Mouse (Mus musculus) gastrocnemius, adult 2 months (tissue): ENCODE data around the gene Pla2g4a. TPM values are rescaled to one million over a fixed set of nuclear protein-coding genes. Genes with fewer than 3 reads are reported as not detected.

Source experiments
- DNase-seq: peaks from one replicate; pipeline ENCODE4 v3.0.0; 2022
- H3K27ac ChIP-seq: fragments of 200-600 bp; 2 replicates; pipeline ENCODE4 v1.8.1; 2022; ENCODE audit warnings: mild to moderate bottlenecking
- H3K4me3 ChIP-seq: fragments of 200-600 bp; 2 replicates; pipeline ENCODE4 v1.8.1; 2022; ENCODE audit warnings: mild to moderate bottlenecking, moderate library complexity
- CTCF ChIP-seq: fragments of 200-600 bp; IDR thresholded peaks from 2 replicates; pipeline ENCODE4 v1.8.1; 2022; ENCODE audit warnings: antibody characterized with exemption, mild to moderate bottlenecking, moderate library complexity
- intact Hi-C: fragments of 180-260 bp; cut with DNase I; formaldehyde crosslinking; loops from one replicate; pipeline ENCODE4 v1.15.1; 2025
- total RNA-seq, 2 experiments: library from RNA; stranded (reverse); gene quantifications; 2 replicates each; pipeline ENCODE4 v1.2.3; 2021

Gene Pla2g4a
- total RNA-seq, 2 experiments from 2014 or later, result 1.6 to 2.5 TPM

GRCm38 (mm10) chr1:149919301-149919700 lies 41.8 kb downstream of the Pla2g4a start:
- Histone ChIP-seq H3K4me3 (no peak overlapping the region), H3K27ac (no peak overlapping the region)
- intact Hi-C loops, result no loop called here
- DNase-seq, result no peak
- TF ChIP-seq CTCF, result no peak

GRCm38 (mm10) chr1:149912984-149913383 lies 48.1 kb downstream of the Pla2g4a start:
- TF ChIP-seq CTCF, result no peak
- intact Hi-C loops, result no loop called here
- no peak overlapping the region for H3K27ac ChIP-seq
- no peak for DNase-seq
- no peak overlapping the region for H3K4me3 ChIP-seq

- Histone ChIP-seq H3K4me3 (no peak overlapping the region), H3K27ac (no peak overlapping the region)
- DNase-seq, result no peak
- intact Hi-C loops, result no loop called here
- TF ChIP-seq CTCF, result no peak
Measured at GRCm38 (mm10) chr1:149911050-149911449, 50.0 kb downstream of the Pla2g4a start.

GRCm38 (mm10) chr1:149898001-149898625 lies 63.0 kb downstream of the Pla2g4a start:
- TF ChIP-seq CTCF, result no peak
- peak; percentile 68 for DNase-seq
- H3K4me3 ChIP-seq, result no peak overlapping the region
- intact Hi-C loops, result no loop called here
- peak overlapping the region; percentile 66 for H3K27ac ChIP-seq

- no peak overlapping the region for H3K27ac ChIP-seq
- TF ChIP-seq CTCF, result no peak
- intact Hi-C loops, result no loop called here
- H3K4me3 ChIP-seq, result no peak overlapping the region
- DNase-seq, result no peak
Measured at GRCm38 (mm10) chr1:149896590-149896989, 64.5 kb downstream of the Pla2g4a start.

- Histone ChIP-seq H3K4me3 (no peak overlapping the region), H3K27ac (no peak overlapping the region)
- TF ChIP-seq CTCF, result no peak
- DNase-seq, result no peak
- intact Hi-C loops, result no loop called here
Measured at GRCm38 (mm10) chr1:149894940-149895339, 66.2 kb downstream of the Pla2g4a start.

GRCm38 (mm10) chr1:149893903-149894302 lies 67.2 kb downstream of the Pla2g4a start:
- Histone ChIP-seq H3K27ac (no peak overlapping the region), H3K4me3 (no peak overlapping the region)
- no peak for TF ChIP-seq CTCF
- intact Hi-C loops, result no loop called here
- no peak for DNase-seq

- no peak for DNase-seq
- no peak overlapping the region for H3K27ac ChIP-seq
- no peak for TF ChIP-seq CTCF
- intact Hi-C loops, result no loop called here
- H3K4me3 ChIP-seq, result no peak overlapping the region
Measured at GRCm38 (mm10) chr1:149891057-149891456, 70.0 kb downstream of the Pla2g4a start.

GRCm38 (mm10) chr1:149882419-149883025 lies 78.6 kb downstream of the Pla2g4a start:
- H3K4me3 ChIP-seq, result no peak overlapping the region
- DNase-seq, result no peak
- no peak overlapping the region for H3K27ac ChIP-seq
- intact Hi-C loops, result no loop called here
- TF ChIP-seq CTCF, result no peak

GRCm38 (mm10) chr1:149878175-149878574 lies 82.9 kb downstream of the Pla2g4a start:
- intact Hi-C loops, result no loop called here
- H3K27ac ChIP-seq, result no peak overlapping the region
- TF ChIP-seq CTCF, result no peak
- no peak overlapping the region for H3K4me3 ChIP-seq
- DNase-seq, result no peak

- H3K27ac ChIP-seq, result no peak overlapping the region
- no peak for TF ChIP-seq CTCF
- intact Hi-C loops, result no loop called here
- H3K4me3 ChIP-seq, result no peak overlapping the region
- DNase-seq, result no peak
Measured at GRCm38 (mm10) chr1:149876502-149876901, 84.6 kb downstream of the Pla2g4a start.

GRCm38 (mm10) chr1:149871625-149872024 lies 89.5 kb downstream of the Pla2g4a start:
- intact Hi-C loops, result no loop called here
- Histone ChIP-seq H3K27ac (no peak overlapping the region), H3K4me3 (no peak overlapping the region)
- no peak for DNase-seq
- TF ChIP-seq CTCF, result no peak

GRCm38 (mm10) chr1:149867323-149867722 lies 93.8 kb downstream of the Pla2g4a start:
- DNase-seq, result no peak
- TF ChIP-seq CTCF, result no peak
- Histone ChIP-seq H3K27ac (no peak overlapping the region), H3K4me3 (no peak overlapping the region)
- intact Hi-C loops, result no loop called here

GRCm38 (mm10) chr1:149866202-149866601 lies 94.9 kb downstream of the Pla2g4a start:
- DNase-seq, result no peak
- no peak for TF ChIP-seq CTCF
- no peak overlapping the region for H3K4me3 ChIP-seq
- no peak overlapping the region for H3K27ac ChIP-seq
- intact Hi-C loops, result no loop called here
